Mouse (Mus musculus): ENCODE measurements at regions not wholly inside any gene's neighbourhood (a gene's known extent, or its start where the extent isn't known, plus 50 kb on each side); places are given as distances from the start of the nearest gene placed in this dataset.

DNA sequence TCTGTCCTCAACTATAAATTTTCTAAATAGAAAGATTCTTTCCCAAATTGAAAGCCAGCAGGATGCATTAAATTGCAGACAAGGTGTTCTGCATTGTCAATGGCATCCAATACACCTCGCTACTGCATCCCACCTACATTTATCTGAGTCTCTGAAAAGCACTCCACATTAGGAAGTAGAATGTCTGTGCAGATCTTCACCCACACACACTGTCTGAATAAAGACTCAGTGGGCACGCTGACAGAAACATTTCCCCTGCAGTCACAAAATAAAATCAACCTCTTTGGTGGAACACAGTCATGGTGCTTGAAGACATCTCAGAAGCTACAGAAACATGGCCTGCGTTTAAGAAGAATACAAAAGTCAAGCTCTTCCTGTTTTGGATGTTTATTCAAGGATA is 449.0 kb downstream of the Tmem135 start:
- no peak for DNase-seq

DNA sequence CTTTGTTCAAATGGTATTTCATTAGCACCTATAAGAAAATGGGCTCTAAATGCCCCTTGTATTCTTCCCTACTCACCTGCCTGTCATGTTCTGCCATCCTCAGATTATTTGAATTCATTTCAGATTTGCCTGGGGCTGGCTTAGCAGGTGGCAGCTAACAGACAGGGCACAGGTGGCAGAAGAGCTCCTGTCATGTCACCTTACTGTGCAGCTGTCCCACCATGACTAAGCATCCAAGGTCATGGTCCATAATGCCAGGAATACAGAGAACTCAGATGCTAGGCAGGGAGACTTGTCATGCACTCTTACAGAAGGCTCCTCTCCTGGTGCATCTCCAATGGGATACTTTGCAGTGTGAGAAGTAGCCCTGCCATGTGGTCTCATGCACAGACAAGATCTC is 458.7 kb downstream of the Tmem135 start:
- no peak for DNase-seq

DNA sequence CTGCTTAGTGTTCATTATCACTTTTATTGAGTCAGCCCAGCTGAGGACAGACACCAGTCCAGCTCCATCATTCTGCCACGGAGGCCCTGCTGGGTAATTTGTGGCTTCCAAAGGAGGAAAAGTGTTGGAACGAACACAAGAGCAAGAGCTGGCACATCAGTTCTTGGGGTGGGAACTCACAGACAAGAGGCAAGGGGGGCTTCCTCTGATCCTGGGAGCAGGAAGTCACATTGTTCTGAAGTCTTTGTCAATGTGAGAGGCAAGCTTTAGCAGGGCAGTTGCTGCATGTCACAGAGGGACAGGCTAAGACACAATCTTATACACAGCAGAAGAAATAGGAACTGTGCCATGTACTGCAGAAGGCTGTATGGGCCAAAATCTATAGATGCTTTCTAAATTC is 459.1 kb downstream of the Tmem135 start:
- DNase-seq: no peak

DNA sequence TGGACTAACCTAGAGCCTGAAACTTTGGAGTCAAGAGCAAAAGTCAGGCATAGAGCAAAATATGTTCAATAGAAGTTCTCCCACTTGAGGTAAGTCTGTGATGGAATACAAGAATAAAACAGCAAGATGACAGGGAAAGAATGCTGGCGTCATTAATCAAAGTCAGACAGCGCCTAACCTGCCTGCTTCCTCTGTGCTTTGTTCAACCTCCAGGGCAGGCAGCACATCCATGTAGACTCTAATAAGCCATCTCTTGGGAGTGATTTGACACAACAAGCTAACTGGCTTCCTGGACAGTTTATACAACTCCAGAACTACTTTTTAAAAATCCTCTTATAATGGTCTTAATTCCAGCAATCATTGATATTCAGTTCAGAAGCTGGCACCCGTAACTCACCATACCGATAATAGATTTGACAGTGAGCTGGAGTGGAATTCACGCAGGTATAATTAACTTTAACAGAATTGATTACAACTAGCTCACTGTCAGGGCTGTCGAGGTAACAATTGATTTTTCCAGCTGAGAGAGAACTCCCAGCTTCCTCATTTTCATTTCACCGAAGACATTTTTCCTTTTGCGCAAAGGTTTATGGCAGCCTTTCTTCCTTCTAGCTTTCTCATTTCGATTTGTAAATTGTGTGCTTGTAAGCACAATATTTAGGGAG is 462.6 kb downstream of the Tmem135 start:
- DNase-seq: no peak

DNA sequence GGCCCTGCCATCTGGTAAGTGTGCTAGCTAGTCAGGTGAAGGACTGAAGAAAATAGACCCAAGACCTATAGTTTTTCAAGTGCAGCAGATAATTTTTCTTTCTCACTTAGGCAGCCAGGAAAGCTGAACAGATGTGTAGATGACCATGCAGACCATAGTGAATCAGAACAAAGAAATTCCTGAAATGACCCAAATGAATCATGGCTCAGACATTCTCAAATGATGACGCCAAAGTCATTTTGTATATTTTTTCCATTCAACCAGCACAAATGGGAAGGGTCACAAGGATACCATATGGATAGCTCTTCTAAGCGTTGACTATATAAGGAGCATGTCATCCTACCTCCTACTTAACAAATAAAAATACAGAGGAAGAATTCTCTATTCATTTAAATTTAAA is 463.8 kb downstream of the Tmem135 start:
- no peak for DNase-seq

DNA sequence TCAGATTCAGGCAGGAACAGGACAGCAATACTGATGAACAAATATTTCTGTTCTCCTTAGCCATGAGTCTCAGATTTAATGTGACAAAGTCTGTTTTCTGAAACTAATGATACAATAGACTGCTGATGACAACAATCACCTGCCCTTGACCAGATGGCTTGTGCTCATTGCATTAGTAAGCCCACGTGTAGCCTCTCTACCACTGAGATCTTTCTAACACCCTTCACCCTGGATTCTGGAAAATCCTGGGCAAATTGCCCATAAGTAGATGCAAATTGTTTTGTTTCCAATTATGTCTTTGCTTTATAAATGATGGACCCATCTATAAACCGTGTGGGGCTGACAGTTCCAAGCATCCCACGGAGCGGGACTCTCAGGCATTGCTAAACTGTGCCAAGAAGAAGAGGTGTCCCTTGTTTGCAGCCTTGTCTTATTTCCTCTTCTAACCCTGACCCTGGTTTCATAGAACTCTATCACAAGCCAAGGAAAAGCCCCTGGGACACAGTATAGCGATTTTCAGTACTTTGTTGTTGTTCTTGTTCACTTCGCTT is 475.7 kb downstream of the Tmem135 start:
- no peak for DNase-seq

Data from gastrocnemius, postnatal 25 days (tissue).